Mouse (Mus musculus) CH12.LX (cell line): ENCODE results near the gene Fgf14. TPM values are rescaled to one million over a fixed set of nuclear protein-coding genes. Genes with fewer than 3 reads are reported as not detected.

ENCODE experiments used
- DNase-seq: peaks from one replicate; pipeline ENCODE4 v3.0.0-alpha.2; 2013; ENCODE audit errors: extremely low read depth
- H3K27ac ChIP-seq: 2 replicates; pipeline ENCODE4 v1.5.1; 2012; ENCODE audit warnings: low read depth, mild to moderate bottlenecking, control low read depth, moderate library complexity; ENCODE audit not compliant: insufficient read depth
- H3K27me3 ChIP-seq: replicated peaks from 2 replicates; pipeline ENCODE3; 2012; ENCODE audit warnings: inconsistent platforms
- H3K36me3 ChIP-seq, 2 experiments: replicated peaks in 1 of 2; 2 replicates each; pipeline versions ENCODE3 to v1.6.1; 2012; ENCODE audit warnings: inconsistent platforms in 1 of 2, low read length in 1 of 2, mild to moderate bottlenecking in 1 of 2, mixed read lengths in 1 of 2, moderate library complexity in 1 of 2; ENCODE audit not compliant: control insufficient read depth in 1 of 2, insufficient read depth in 1 of 2
- H3K4me1 ChIP-seq, 2 experiments: 2 replicates each; pipeline ENCODE4 v1.6.1; 2012; ENCODE audit warnings: inconsistent platforms in 1 of 2, moderate library complexity in 1 of 2; ENCODE audit not compliant: insufficient read depth in 2 of 2, control insufficient read depth in 1 of 2
- H3K4me2 ChIP-seq: 2 replicates; pipeline ENCODE4 v1.6.1; 2012; ENCODE audit warnings: low read depth, mild to moderate bottlenecking, control low read depth; ENCODE audit not compliant: poor library complexity, insufficient read depth, severe bottlenecking
- H3K4me3 ChIP-seq, 3 experiments: fragments of 150-350 bp in 1 of 3; sonication (generic) in 1 of 3; replicated peaks in 1 of 3; 2 replicates each; pipeline versions ENCODE3 to v1.5.1; 2011 to 2012; ENCODE audit warnings: low read depth in 2 of 3, low read length in 2 of 3, mild to moderate bottlenecking in 2 of 3, moderate library complexity in 2 of 3, control low read depth in 1 of 3, improper control_type of control experiment in 1 of 3, inconsistent platforms in 1 of 3, mixed read lengths in 1 of 3; ENCODE audit not compliant: poor library complexity in 1 of 3
- H3K79me2 ChIP-seq: replicated peaks from 2 replicates; pipeline ENCODE4 v1.6.1; 2012; ENCODE audit warnings: mild to moderate bottlenecking, moderate library complexity; ENCODE audit not compliant: control insufficient read depth, poor library complexity, insufficient read depth, severe bottlenecking; ENCODE audit errors: extremely low read depth
- H3K9ac ChIP-seq: 2 replicates; pipeline ENCODE4 v1.6.1; 2012; ENCODE audit warnings: low read depth, mild to moderate bottlenecking, control low read depth, moderate library complexity; ENCODE audit not compliant: insufficient read depth
- H3K9me3 ChIP-seq: replicated peaks from 2 replicates; pipeline ENCODE3; 2012; ENCODE audit warnings: low read length, inconsistent platforms, mixed read lengths
- CTCF ChIP-seq, 2 experiments: IDR thresholded peaks in 1 of 2; conservative IDR thresholded peaks in 1 of 2; 2 replicates each; pipeline ENCODE4 v1.5.1; 2011 to 2012; ENCODE audit warnings: low read depth in 2 of 2, low read length in 2 of 2, improper control_type of control experiment in 1 of 2, inconsistent platforms in 1 of 2, mild to moderate bottlenecking in 1 of 2, moderate library complexity in 1 of 2
- E2F4 ChIP-seq: IDR thresholded peaks from 2 replicates; pipeline ENCODE4 v1.6.1; 2011; ENCODE audit warnings: low read depth, low read length, improper control_type of control experiment; ENCODE audit not compliant: insufficient replicate concordance
- EP300 ChIP-seq: IDR thresholded peaks from 2 replicates; pipeline ENCODE4 v1.6.1; 2011; ENCODE audit warnings: low read length, improper control_type of control experiment
- ETS1 ChIP-seq: conservative IDR thresholded peaks from 2 replicates; pipeline ENCODE4 v1.6.1; 2012; ENCODE audit warnings: low read depth, mild to moderate bottlenecking, inconsistent platforms, low read length, improper control_type of control experiment, moderate library complexity
- GABPA ChIP-seq: IDR thresholded peaks from 2 replicates; pipeline ENCODE4 v1.6.1; 2012; ENCODE audit warnings: low read depth, low read length, improper control_type of control experiment, inconsistent platforms; ENCODE audit not compliant: insufficient replicate concordance
- HCFC1 ChIP-seq: IDR thresholded peaks from 2 replicates; pipeline ENCODE4 v1.6.1; 2012; ENCODE audit warnings: low read depth, mild to moderate bottlenecking, inconsistent platforms, low read length, improper control_type of control experiment
- IRF4 ChIP-seq: IDR thresholded peaks from 2 replicates; pipeline ENCODE4 v1.6.1; 2014; ENCODE audit warnings: low read depth, mild to moderate bottlenecking, inconsistent platforms, low read length, improper control_type of control experiment
- JUN ChIP-seq: IDR thresholded peaks from 2 replicates; pipeline ENCODE4 v1.6.1; 2011; ENCODE audit warnings: low read depth, mild to moderate bottlenecking, low read length, improper control_type of control experiment, moderate library complexity; ENCODE audit not compliant: insufficient read depth
- JUND ChIP-seq: conservative IDR thresholded peaks from 2 replicates; pipeline ENCODE4 v1.6.1; 2011; ENCODE audit warnings: low read depth, low read length, improper control_type of control experiment
- KAT2A ChIP-seq: IDR thresholded peaks from 2 replicates; pipeline ENCODE4 v1.6.1; 2012; ENCODE audit warnings: low read length, improper control_type of control experiment, inconsistent platforms; ENCODE audit not compliant: insufficient replicate concordance
- MAFK ChIP-seq: IDR thresholded peaks from 2 replicates; pipeline ENCODE4 v1.6.1; 2011; ENCODE audit warnings: low read length, improper control_type of control experiment; ENCODE audit not compliant: insufficient replicate concordance
- MAX ChIP-seq: IDR thresholded peaks from 2 replicates; pipeline ENCODE4 v1.6.1; 2011; ENCODE audit warnings: low read length, improper control_type of control experiment
- MAZ ChIP-seq: IDR thresholded peaks from 2 replicates; pipeline ENCODE4 v1.6.1; 2012; ENCODE audit warnings: low read depth, mild to moderate bottlenecking, inconsistent platforms, low read length, improper control_type of control experiment, moderate library complexity
- MEF2A ChIP-seq: IDR thresholded peaks from 2 replicates; pipeline ENCODE4 v1.6.1; 2014; ENCODE audit warnings: low read depth, mild to moderate bottlenecking, inconsistent platforms, low read length, improper control_type of control experiment, borderline replicate concordance
- MXI1 ChIP-seq: IDR thresholded peaks from 2 replicates; pipeline ENCODE4 v1.6.1; 2011; ENCODE audit warnings: mild to moderate bottlenecking, low read depth, low read length, improper control_type of control experiment
- NELFE ChIP-seq: IDR thresholded peaks from 2 replicates; pipeline ENCODE4 v1.6.1; 2011; ENCODE audit warnings: low read depth, low read length, improper control_type of control experiment
- PAX5 ChIP-seq: IDR thresholded peaks from 2 replicates; pipeline ENCODE4 v1.6.1; 2012; ENCODE audit warnings: low read length, inconsistent platforms, mixed read lengths
- POLR2A ChIP-seq: IDR thresholded peaks from 2 replicates; pipeline ENCODE4 v1.6.1; 2011; ENCODE audit warnings: low read depth, mild to moderate bottlenecking, improper control_type of control experiment, low read length
- RAD21 ChIP-seq: IDR thresholded peaks from 2 replicates; pipeline ENCODE4 v1.6.1; 2011; ENCODE audit warnings: low read depth, mild to moderate bottlenecking, low read length, improper control_type of control experiment, moderate library complexity
- RCOR1 ChIP-seq: conservative IDR thresholded peaks from 2 replicates; pipeline ENCODE4 v1.6.1; 2012; ENCODE audit warnings: low read depth, mild to moderate bottlenecking, inconsistent platforms, low read length, improper control_type of control experiment
- SIN3A ChIP-seq: IDR thresholded peaks from 2 replicates; pipeline ENCODE4 v1.6.1; 2012; ENCODE audit warnings: low read length, improper control_type of control experiment, inconsistent platforms
- TCF12 ChIP-seq: IDR thresholded peaks from 2 replicates; pipeline ENCODE4 v1.6.1; 2014; ENCODE audit warnings: low read depth, mild to moderate bottlenecking, inconsistent platforms, low read length, improper control_type of control experiment
- UBTF ChIP-seq: IDR thresholded peaks from 2 replicates; pipeline ENCODE4 v1.6.1; 2012; ENCODE audit warnings: low read depth, mild to moderate bottlenecking, inconsistent platforms, low read length, improper control_type of control experiment, moderate library complexity
- USF1 ChIP-seq: IDR thresholded peaks from 2 replicates; pipeline ENCODE4 v1.6.1; 2014; ENCODE audit warnings: low read depth, mild to moderate bottlenecking, inconsistent platforms, low read length, improper control_type of control experiment
- ZC3H11A ChIP-seq: IDR thresholded peaks from 2 replicates; pipeline ENCODE4 v1.6.1; 2012; ENCODE audit warnings: low read depth, mild to moderate bottlenecking, inconsistent platforms, low read length, improper control_type of control experiment
- ZKSCAN1 ChIP-seq: IDR thresholded peaks from 2 replicates; pipeline ENCODE4 v1.6.1; 2012; ENCODE audit warnings: low read depth, inconsistent platforms, low read length, improper control_type of control experiment, borderline replicate concordance
- ZMIZ1 ChIP-seq: IDR thresholded peaks from 2 replicates; pipeline ENCODE4 v1.6.1; 2012; ENCODE audit warnings: low read depth, mild to moderate bottlenecking, inconsistent platforms, low read length, improper control_type of control experiment
- ZNF384 ChIP-seq: IDR thresholded peaks from 2 replicates; pipeline ENCODE4 v1.6.1; 2012; ENCODE audit warnings: low read depth, low read length, improper control_type of control experiment, inconsistent platforms
- dilution Hi-C: fragments of 300-500 bp; cut with MboI; formaldehyde crosslinking; loops from 2 replicates; pipeline ENCODE4 v1.14.3; 2020; ENCODE audit warnings: low sequenced_read_pairs; ENCODE audit not compliant: extremely low pct_unique_long_range_greater_than_20kb, extremely low pct_ligation_motif_present
- in situ Hi-C: fragments of 300-500 bp; cut with MboI; formaldehyde crosslinking; loops from 3 replicates; pipeline ENCODE4 v1.14.3; 2019; ENCODE audit warnings: low sequenced_read_pairs, low pct_ligation_motif_present, low pct_unique_long_range_greater_than_20kb, mixed read lengths
- polyA plus RNA-seq: library from polyadenylated mRNA; unstranded; fragments of >175 nt; gene quantifications from 2 replicates; pipeline ENCODE4 v1.2.1, GENCODE M21; 2012; ENCODE audit warnings: low read depth; ENCODE audit not compliant: insufficient read length
- total RNA-seq, 2 experiments: library from RNA; depleted of rRNA; stranded (reverse); fragments of 300-350 nt in 1 of 2; fragments of >200 nt in 1 of 2; gene quantifications; 2 replicates each; pipeline ENCODE4 v1.2.3; 2012 to 2014

Gene Fgf14
- total and polyA plus RNA-seq, 3 experiments: not detected

DNA sequence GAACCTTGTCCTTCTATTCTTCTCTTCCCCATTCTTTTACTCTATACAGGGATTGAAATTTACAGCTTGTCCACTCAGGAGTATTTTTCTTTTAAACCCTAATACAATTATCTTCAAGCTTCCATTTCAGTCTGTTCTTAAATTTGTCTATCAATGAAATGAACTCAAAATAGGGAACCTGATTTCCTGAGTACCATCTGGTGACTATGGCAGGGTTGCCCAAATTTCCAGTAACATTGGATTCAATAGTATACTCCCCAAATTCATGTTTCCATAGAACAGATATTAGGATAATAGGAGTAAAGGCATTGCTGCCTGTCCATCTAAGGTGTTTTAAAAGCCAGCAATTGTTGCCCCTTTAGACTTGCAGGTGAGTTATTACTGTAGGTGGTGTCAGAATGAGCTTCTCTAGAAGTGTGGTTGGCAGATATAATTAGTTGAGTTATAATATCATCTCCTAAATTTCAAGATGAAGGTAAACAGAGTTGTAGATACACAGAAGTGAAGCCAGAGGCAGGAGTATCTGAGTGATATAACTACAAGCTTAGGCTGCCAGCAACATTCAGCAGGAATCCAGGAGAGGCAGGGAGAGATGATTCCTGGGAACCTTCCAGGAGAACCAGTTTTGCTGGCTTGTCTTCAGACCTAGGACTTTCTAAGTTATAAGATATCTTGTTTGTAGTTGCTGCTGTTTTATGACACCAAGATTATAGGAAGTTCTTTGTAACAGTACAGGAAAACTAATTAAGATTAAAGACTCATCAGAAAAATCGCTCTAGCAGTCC, 648.8 kb downstream of the Fgf14 start:
- H3K4me2 ChIP-seq: no peak overlapping the region
- TF ChIP-seq CTCF (conservative IDR thresholded peaks at IDR 0.05 in 1 of 2, IDR thresholded peaks at IDR 0.05 in 1 of 2; ENCODE audit: low read depth in 2 of 2, low read length in 2 of 2): no peak
- TF ChIP-seq ETS1: no peak
- TF ChIP-seq JUND: no peak
- TF ChIP-seq MEF2A: no peak
- TF ChIP-seq ZKSCAN1: no peak
- TF ChIP-seq NELFE: no peak
- no peak for TF ChIP-seq E2F4
- TF ChIP-seq MAX: no peak
- TF ChIP-seq MAZ: no peak
- no peak for TF ChIP-seq KAT2A
- no peak for TF ChIP-seq EP300
- no peak for TF ChIP-seq ZNF384
- no peak for TF ChIP-seq ZMIZ1
- no peak for TF ChIP-seq SIN3A
- TF ChIP-seq MXI1: no peak
- no peak for TF ChIP-seq PAX5
- no peak for TF ChIP-seq POLR2A
- TF ChIP-seq HCFC1: no peak
- in situ Hi-C loops: no loop called here
- no peaks in the 10 kb centered on the region for H3K27me3 ChIP-seq
- H3K36me3 ChIP-seq: no peaks in the 10 kb centered on the region
- no peak for DNase-seq
- H3K9ac ChIP-seq: no peak overlapping the region
- no peak overlapping the region for H3K4me3 ChIP-seq
- no peaks in the 10 kb centered on the region for H3K4me1 ChIP-seq
- H3K27ac ChIP-seq: no peak overlapping the region
- H3K79me2 ChIP-seq: no peaks in the 10 kb centered on the region
- H3K9me3 ChIP-seq: no peaks in the 10 kb centered on the region
- dilution Hi-C loops: no loop called here

- Histone ChIP-seq H3K4me1 (peaks cover 0 to 24% of the 10 kb centered on the region in 2 experiments; a peak in 3 of 4 replicates), H3K36me3 (no peaks in the 10 kb centered on the region), H3K9ac (no peak overlapping the region), H3K4me3 (no peak overlapping the region), H3K27me3 (no peaks in the 10 kb centered on the region), H3K9me3 (no peaks in the 10 kb centered on the region), H3K4me2 (peak overlapping the region; percentile 56; the same call in 1 of the 2 replicates), H3K27ac (peak overlapping the region; percentile 31; the same call in 1 of the 2 replicates), H3K79me2 (no peaks in the 10 kb centered on the region)
- dilution Hi-C loops (no loop called here), in situ Hi-C loops (no loop called here)
- peak; percentile 78 for DNase-seq
- TF ChIP-seq HCFC1: no peak
- TF ChIP-seq JUN: peak; percentile 68
- no peak for TF ChIP-seq USF1
- TF ChIP-seq KAT2A: no peak
- peak; percentile 85 for TF ChIP-seq MEF2A
- no peak for TF ChIP-seq PAX5
- TF ChIP-seq ZKSCAN1: no peak
- TF ChIP-seq GABPA: no peak
- peak; percentile 56 for TF ChIP-seq ETS1
- TF ChIP-seq POLR2A: no peak
- peak; percentile 58; the same call in 1 of the 2 replicates for TF ChIP-seq TCF12
- TF ChIP-seq JUND: peak; percentile 72; the same call in 1 of the 2 replicates
- TF ChIP-seq MAFK: no peak
- TF ChIP-seq RCOR1: no peak
- TF ChIP-seq E2F4: no peak
- no peak for TF ChIP-seq NELFE
- no peak for TF ChIP-seq ZMIZ1
- TF ChIP-seq IRF4: peak; percentile 73
- TF ChIP-seq UBTF: no peak
- TF ChIP-seq RAD21: no peak
- peak; percentile 79 for TF ChIP-seq EP300
- no peak for TF ChIP-seq ZNF384
- TF ChIP-seq ZC3H11A: no peak
Measured at GRCm38 (mm10) chr14:123990591-123991195, 686.2 kb downstream of the Fgf14 start.
